Mouse (Mus musculus): ENCODE data around the gene Por. TPM values are rescaled to one million over a fixed set of nuclear protein-coding genes. Genes with fewer than 3 reads are reported as not detected.

Gene Por
- total RNA-seq, 1 experiment, result 125 TPM

DNA sequence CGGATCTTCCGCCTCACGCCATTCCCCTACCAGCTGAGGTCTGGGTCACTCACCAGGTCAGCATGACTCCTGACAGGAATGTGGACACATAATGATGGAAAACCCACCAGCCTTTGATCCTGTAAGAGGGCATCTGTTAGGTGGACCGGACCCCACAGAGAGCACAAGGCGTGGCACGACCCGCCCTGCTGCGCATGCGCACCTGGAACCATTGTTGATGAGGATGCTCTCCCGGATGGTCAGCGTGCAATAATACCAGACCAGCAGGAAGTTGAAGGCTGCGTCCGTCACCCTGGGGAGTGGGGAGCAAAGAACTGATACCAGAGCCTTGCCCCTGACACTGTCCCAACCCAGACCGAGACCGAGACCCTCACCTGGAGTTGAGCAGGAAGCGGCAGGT lies 66.7 kb downstream of the Por start:
- Histone ChIP-seq H3K36me3 (ENCODE audit: control insufficient read depth, insufficient read depth, low read length, poor library complexity, severe bottlenecking) (peaks cover 40% of the 10 kb centered on the region), H3K9me3 (ENCODE audit: control insufficient read depth, insufficient read depth, low read depth, low read length) (no peaks in the 10 kb centered on the region), H3K27ac (ENCODE audit: insufficient read depth, low read depth, low read length, poor library complexity, severe bottlenecking) (no peak overlapping the region), H3K9ac (ENCODE audit: insufficient read depth, low read depth, low read length, poor library complexity, severe bottlenecking) (no peak overlapping the region), H3K4me3 (ENCODE audit: insufficient read depth in 1 of 2, low read depth in 1 of 2, low read length in 2 of 2, poor library complexity in 1 of 2, severe bottlenecking in 1 of 2) (no peak overlapping the region), H3K4me1 (ENCODE audit: control insufficient read depth in 2 of 2, insufficient read depth in 2 of 2, low read length in 2 of 2, poor library complexity in 1 of 2) (peaks cover 5 to 26% of the 10 kb centered on the region in 2 experiments)
- no peak for TF ChIP-seq CHD2 (IDR thresholded peaks at IDR 0.05; ENCODE audit: low read depth, low read length)
- TF ChIP-seq HCFC1 (IDR thresholded peaks at IDR 0.05; ENCODE audit: borderline replicate concordance, insufficient read depth, low read length), result no peak
- TF ChIP-seq ZC3H11A (IDR thresholded peaks at IDR 0.05; ENCODE audit: borderline replicate concordance, low read depth, low read length), result no peak
- no peak for TF ChIP-seq ZNF384 (IDR thresholded peaks at IDR 0.05; ENCODE audit: low read depth, low read length)
- TF ChIP-seq MAFK (IDR thresholded peaks at IDR 0.05; ENCODE audit: insufficient read depth, low read depth, low read length), result no peak
- in situ Hi-C loops (cut with MboI; ENCODE audit: low sequenced_read_pairs in 2 of 2, unreplicated experiment in 2 of 2), result no loop called here
- DNase-seq (ENCODE audit: low read depth, low spot score), result no peak

GRCm38 (mm10) chr5:135737154-135737553 lies 67.3 kb downstream of the Por start:
- Histone ChIP-seq H3K36me3 (ENCODE audit: control insufficient read depth, insufficient read depth, low read length, poor library complexity, severe bottlenecking) (peaks cover 36% of the 10 kb centered on the region), H3K4me3 (ENCODE audit: insufficient read depth in 1 of 2, low read depth in 1 of 2, low read length in 2 of 2, poor library complexity in 1 of 2, severe bottlenecking in 1 of 2) (no peak overlapping the region), H3K9ac (ENCODE audit: insufficient read depth, low read depth, low read length, poor library complexity, severe bottlenecking) (no peak overlapping the region), H3K4me1 (ENCODE audit: control insufficient read depth in 2 of 2, insufficient read depth in 2 of 2, low read length in 2 of 2, poor library complexity in 1 of 2) (peaks cover 5 to 26% of the 10 kb centered on the region in 2 experiments), H3K27ac (ENCODE audit: insufficient read depth, low read depth, low read length, poor library complexity, severe bottlenecking) (no peak overlapping the region), H3K9me3 (ENCODE audit: control insufficient read depth, insufficient read depth, low read depth, low read length) (no peaks in the 10 kb centered on the region)
- in situ Hi-C loops (cut with MboI; ENCODE audit: low sequenced_read_pairs in 2 of 2, unreplicated experiment in 2 of 2), result no loop called here
- TF ChIP-seq ZC3H11A (IDR thresholded peaks at IDR 0.05; ENCODE audit: borderline replicate concordance, low read depth, low read length), result no peak
- TF ChIP-seq HCFC1 (IDR thresholded peaks at IDR 0.05; ENCODE audit: borderline replicate concordance, insufficient read depth, low read length), result no peak
- TF ChIP-seq ZNF384 (IDR thresholded peaks at IDR 0.05; ENCODE audit: low read depth, low read length), result no peak
- DNase-seq (ENCODE audit: low read depth, low spot score), result no peak

- no peak for TF ChIP-seq ZC3H11A (IDR thresholded peaks at IDR 0.05; ENCODE audit: borderline replicate concordance, low read depth, low read length)
- no peak for TF ChIP-seq HCFC1 (IDR thresholded peaks at IDR 0.05; ENCODE audit: borderline replicate concordance, insufficient read depth, low read length)
- no peak for TF ChIP-seq MAFK (IDR thresholded peaks at IDR 0.05; ENCODE audit: insufficient read depth, low read depth, low read length)
- TF ChIP-seq CHD2 (IDR thresholded peaks at IDR 0.05; ENCODE audit: low read depth, low read length), result no peak
- no peak for TF ChIP-seq ZNF384 (IDR thresholded peaks at IDR 0.05; ENCODE audit: low read depth, low read length)
Measured at GRCm38 (mm10) chr5:135738266-135738665, 68.4 kb downstream of the Por start.

DNA sequence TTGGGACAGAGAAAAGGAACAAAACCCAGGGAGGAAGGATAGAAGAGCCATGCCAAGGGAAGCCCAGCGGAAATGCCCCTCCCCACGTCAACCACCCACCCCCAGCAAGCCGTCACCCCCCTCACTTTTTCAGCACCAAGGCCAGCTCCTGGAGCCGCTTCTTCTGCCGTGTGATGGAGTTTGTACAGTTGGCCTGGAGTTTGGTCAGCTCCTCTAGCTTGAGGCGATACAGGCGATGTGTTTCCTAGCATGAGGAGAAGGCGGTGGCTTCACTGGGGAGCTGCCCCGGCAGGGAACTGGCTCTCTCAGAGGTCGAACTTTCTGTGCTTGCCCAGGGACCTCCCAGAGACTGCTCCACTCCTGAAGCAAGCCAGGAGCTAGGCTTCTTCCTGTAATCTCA lies 72.3 kb downstream of the Por start:
- no peak for DNase-seq (ENCODE audit: low read depth, low spot score)
- in situ Hi-C loops (cut with MboI; ENCODE audit: low sequenced_read_pairs in 2 of 2, unreplicated experiment in 2 of 2), result no loop called here

More at GRCm38 (mm10) chr5:135738266-135738665, 68.4 kb downstream of the Por start:
- Histone ChIP-seq H3K9me3 (ENCODE audit: control insufficient read depth, insufficient read depth, low read depth, low read length) (no peaks in the 10 kb centered on the region), H3K4me1 (ENCODE audit: control insufficient read depth in 2 of 2, insufficient read depth in 2 of 2, low read length in 2 of 2, poor library complexity in 1 of 2) (peaks cover 7 to 34% of the 10 kb centered on the region in 2 experiments), H3K4me3 (ENCODE audit: insufficient read depth in 1 of 2, low read depth in 1 of 2, low read length in 2 of 2, poor library complexity in 1 of 2, severe bottlenecking in 1 of 2) (no peak overlapping the region), H3K9ac (ENCODE audit: insufficient read depth, low read depth, low read length, poor library complexity, severe bottlenecking) (no peak overlapping the region), H3K27ac (ENCODE audit: insufficient read depth, low read depth, low read length, poor library complexity, severe bottlenecking) (no peak overlapping the region), H3K36me3 (ENCODE audit: control insufficient read depth, insufficient read depth, low read length, poor library complexity, severe bottlenecking) (peaks cover 28% of the 10 kb centered on the region)
- in situ Hi-C loops (cut with MboI; ENCODE audit: low sequenced_read_pairs in 2 of 2, unreplicated experiment in 2 of 2), result no loop called here
- DNase-seq (ENCODE audit: low read depth, low spot score), result peak; percentile 78

More for the DNA sequence above, 72.3 kb downstream of the Por start:
- TF ChIP-seq MAFK (IDR thresholded peaks at IDR 0.05; ENCODE audit: insufficient read depth, low read depth, low read length) (no peak), HCFC1 (IDR thresholded peaks at IDR 0.05; ENCODE audit: borderline replicate concordance, insufficient read depth, low read length) (no peak), ZC3H11A (IDR thresholded peaks at IDR 0.05; ENCODE audit: borderline replicate concordance, low read depth, low read length) (no peak), CHD2 (IDR thresholded peaks at IDR 0.05; ENCODE audit: low read depth, low read length) (no peak), ZNF384 (IDR thresholded peaks at IDR 0.05; ENCODE audit: low read depth, low read length) (no peak)
- Histone ChIP-seq H3K9me3 (ENCODE audit: control insufficient read depth, insufficient read depth, low read depth, low read length) (no peaks in the 10 kb centered on the region), H3K4me1 (ENCODE audit: control insufficient read depth in 2 of 2, insufficient read depth in 2 of 2, low read length in 2 of 2, poor library complexity in 1 of 2) (peaks cover 7 to 11% of the 10 kb centered on the region in 2 experiments; a peak in 3 of 4 replicates), H3K36me3 (ENCODE audit: control insufficient read depth, insufficient read depth, low read length, poor library complexity, severe bottlenecking) (peaks cover 3% of the 10 kb centered on the region; the same call in 1 of the 2 replicates), H3K9ac (ENCODE audit: insufficient read depth, low read depth, low read length, poor library complexity, severe bottlenecking) (no peak overlapping the region), H3K27ac (ENCODE audit: insufficient read depth, low read depth, low read length, poor library complexity, severe bottlenecking) (no peak overlapping the region), H3K4me3 (ENCODE audit: insufficient read depth in 1 of 2, low read depth in 1 of 2, low read length in 2 of 2, poor library complexity in 1 of 2, severe bottlenecking in 1 of 2) (no peak overlapping the region)
